Mouse (Mus musculus) embryo, embryonic 9.5 days (tissue): ENCODE measurements around the gene Ctdsp2.

Experiments
- DNase-seq: peaks from one replicate; pipeline ENCODE4 v3.0.0-alpha.2; 2017; ENCODE audit errors: extremely low spot score

The Ctdsp2 gene

GRCm38 (mm10) chr10:126990313-126991056, 12.0 kb downstream of the Ctdsp2 start:
- DNase-seq, result peak; percentile 89

GRCm38 (mm10) chr10:126991676-126992075, 13.2 kb downstream of the Ctdsp2 start:
- no peak for DNase-seq

GRCm38 (mm10) chr10:126993621-126994020, 15.1 kb downstream of the Ctdsp2 start:
- no peak for DNase-seq

GRCm38 (mm10) chr10:126997340-126998113, 19.0 kb downstream of the Ctdsp2 start:
- no peak for DNase-seq

GRCm38 (mm10) chr10:127000529-127000928, 22.0 kb downstream of the Ctdsp2 start, which contains the start of gene Avil:
Gene Avil, plus strand, starts transcription at chr10:127000709.
- no peak for DNase-seq

- DNase-seq, result no peak
Observed at GRCm38 (mm10) chr10:127001297-127001696, 22.8 kb downstream of the Ctdsp2 start.

- no peak for DNase-seq
Observed at GRCm38 (mm10) chr10:127002056-127002455, 23.5 kb downstream of the Ctdsp2 start.

- DNase-seq, result no peak
Observed at GRCm38 (mm10) chr10:127002765-127003164, 24.2 kb downstream of the Ctdsp2 start.

- no peak for DNase-seq
Observed at GRCm38 (mm10) chr10:127003334-127003733, 24.8 kb downstream of the Ctdsp2 start.

- no peak for DNase-seq
Observed at GRCm38 (mm10) chr10:127003806-127004205, 25.3 kb downstream of the Ctdsp2 start.

GRCm38 (mm10) chr10:127016488-127016887, 38.0 kb downstream of the Ctdsp2 start:
- no peak for DNase-seq

- no peak for DNase-seq
Observed at GRCm38 (mm10) chr10:127017071-127017470, 38.6 kb downstream of the Ctdsp2 start.

- no peak for DNase-seq
Observed at GRCm38 (mm10) chr10:127018422-127018821, 39.9 kb downstream of the Ctdsp2 start.

GRCm38 (mm10) chr10:127030336-127031296, 52.1 kb downstream of the Ctdsp2 start, which contains the start of gene Tsfm:
Gene Tsfm, minus strand, starts transcription at chr10:127030840.
- DNase-seq, result peak; percentile 89

- no peak for DNase-seq
Observed at GRCm38 (mm10) chr10:127033301-127033741, 54.8 kb downstream of the Ctdsp2 start.

GRCm38 (mm10) chr10:127036273-127036672, 57.8 kb downstream of the Ctdsp2 start:
- no peak for DNase-seq

- no peak for DNase-seq
Observed at GRCm38 (mm10) chr10:127037641-127038040, 59.1 kb downstream of the Ctdsp2 start.

- DNase-seq, result no peak
Observed at GRCm38 (mm10) chr10:127040569-127041214, 62.2 kb downstream of the Ctdsp2 start.

- no peak for DNase-seq
Observed at GRCm38 (mm10) chr10:127041274-127041766, 62.8 kb downstream of the Ctdsp2 start, which contains the start of the genes Mettl1 and Eef1akmt3. Gene Mettl1, plus strand, starts transcription at chr10:127041414. Gene Eef1akmt3, minus strand, starts transcription at chr10:127041513.

- DNase-seq, result peak; percentile 96
Observed at GRCm38 (mm10) chr10:127041774-127042338, 63.3 kb downstream of the Ctdsp2 start.
